Mouse (Mus musculus) thymus, postnatal 10 days (tissue): Measurements from ENCODE around the gene Olfr981.
"Not testable (repeated sequence)": the region's sequence is repeated elsewhere in the genome, so short reads cannot be mapped to it uniquely, and the experiment has no call there.

Experiments
- DNase-seq, 2 experiments: peaks; one replicate each; pipeline ENCODE4 v3.0.0; 2021; ENCODE audit warnings: low spot score in 2 of 2

The Olfr981 gene

DNA sequence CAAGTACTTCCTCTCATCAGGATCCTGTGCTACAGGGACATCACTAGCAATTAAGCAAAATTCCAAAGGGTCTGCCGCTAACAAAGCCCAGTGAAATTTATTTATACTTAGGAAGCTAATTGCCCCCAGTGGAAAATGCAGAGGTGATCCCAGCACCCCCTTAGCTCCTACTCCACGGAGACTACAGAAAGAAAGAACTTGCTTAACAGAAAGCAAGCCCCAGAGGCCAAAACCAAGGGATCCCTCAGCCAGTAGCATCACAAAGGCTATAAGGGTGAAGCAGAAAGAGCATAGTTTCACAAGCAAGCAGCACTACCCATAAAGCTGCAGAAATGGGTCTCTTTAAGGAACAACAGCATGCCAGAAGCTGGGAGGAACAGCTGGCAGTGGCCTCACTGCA lies at the start of gene Olfr981:
Olfr981 (plus strand) TSS at position 301 of the 400 bp plus-strand sequence.
- no peak for DNase-seq

DNA sequence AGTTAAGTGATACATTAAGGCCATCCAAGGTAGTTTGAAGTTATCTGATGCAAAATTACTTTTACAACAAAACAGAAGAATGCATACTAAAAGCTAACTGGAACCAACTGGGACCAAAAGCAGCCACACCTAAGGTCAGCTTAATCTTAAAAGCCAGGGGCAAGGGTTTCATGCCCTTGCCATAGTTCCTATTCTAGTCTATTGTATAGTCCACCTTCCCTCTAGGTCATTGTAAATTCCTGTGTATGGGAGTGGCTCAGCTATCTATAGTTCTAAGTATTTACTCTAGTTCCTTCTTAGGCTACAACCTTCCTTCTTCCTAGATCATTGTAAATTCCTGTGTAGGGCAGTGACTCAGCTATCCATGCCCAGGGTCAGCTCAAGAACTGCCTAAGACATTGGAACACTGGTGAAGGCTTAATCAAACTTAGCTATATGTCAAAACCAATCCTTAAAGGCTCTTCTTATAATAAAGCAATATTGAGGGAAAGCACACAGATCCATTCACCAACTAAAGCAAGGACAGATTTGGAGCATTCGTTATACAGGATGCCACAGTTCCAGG lies 44.6 kb upstream of the Olfr981 start:
- DNase-seq: not testable (repeated sequence)

DNA sequence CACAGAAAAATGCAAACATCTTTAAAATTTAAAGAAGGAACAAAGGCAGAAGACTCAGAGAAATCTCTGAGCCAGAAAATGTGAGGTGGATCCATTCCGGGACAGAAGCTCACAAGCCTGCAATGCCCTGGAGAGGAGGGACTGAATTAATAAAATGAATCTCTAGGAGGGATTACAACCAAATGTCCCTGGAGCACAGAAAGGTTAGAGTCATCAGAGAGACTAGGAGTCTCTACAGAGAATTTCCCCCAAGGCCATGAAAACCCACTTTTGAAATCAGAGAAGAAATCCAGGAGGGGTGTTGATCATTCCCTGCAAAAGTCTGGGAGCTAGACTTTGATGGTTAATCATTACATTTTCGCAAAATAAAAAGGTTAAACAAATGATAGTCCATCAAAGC lies 29.5 kb upstream of the Olfr981 start, which contains the start of gene Olfr978:
Olfr978 (plus strand) TSS at position 301 of the 400 bp plus-strand sequence.
- no peak for DNase-seq

DNA sequence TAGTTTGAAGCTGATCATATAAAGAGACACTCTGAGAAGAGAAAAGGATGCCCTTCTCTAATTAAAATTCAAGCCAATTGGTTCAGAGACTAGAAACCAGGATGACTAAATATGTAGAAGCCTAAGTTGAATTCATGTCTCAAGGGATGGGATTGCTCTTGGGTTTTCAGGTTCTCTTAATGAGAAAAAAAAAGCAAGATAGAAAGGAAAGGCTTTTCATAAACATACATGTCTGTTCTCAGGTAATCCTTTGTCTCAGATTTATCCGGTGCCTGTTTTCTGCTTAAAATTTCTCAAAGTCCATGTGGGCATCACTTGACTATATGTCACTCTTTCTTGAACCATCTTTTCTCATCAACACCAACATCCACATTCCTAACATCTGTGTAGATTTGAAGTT lies 17.9 kb upstream of the Olfr981 start, which contains the start of gene Olfr979:
Olfr979 (minus strand) TSS at position 101 of the 400 bp plus-strand sequence.
- DNase-seq: no peak

DNA sequence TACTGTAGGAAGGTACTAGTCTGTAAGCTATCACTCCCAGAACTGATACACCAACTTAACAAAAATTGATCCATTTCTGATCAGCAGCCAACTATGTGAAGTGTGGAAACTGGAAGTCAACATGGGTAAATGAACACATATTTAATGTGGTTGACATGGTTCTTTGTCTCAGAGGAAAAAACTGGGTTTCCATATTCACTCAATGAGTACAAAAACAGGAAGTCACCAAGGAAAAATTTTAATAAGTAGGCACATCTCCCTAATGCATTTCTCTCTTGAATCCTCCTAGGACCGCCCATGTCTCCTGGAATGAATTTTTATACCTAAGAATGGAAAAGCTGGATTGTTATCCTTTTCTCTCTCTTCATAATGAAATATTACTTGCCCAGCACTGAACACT lies 11.8 kb upstream of the Olfr981 start, which contains the start of gene Olfr980:
Olfr980 (minus strand) TSS at position 101 of the 400 bp plus-strand sequence.
- DNase-seq: no peak

DNA sequence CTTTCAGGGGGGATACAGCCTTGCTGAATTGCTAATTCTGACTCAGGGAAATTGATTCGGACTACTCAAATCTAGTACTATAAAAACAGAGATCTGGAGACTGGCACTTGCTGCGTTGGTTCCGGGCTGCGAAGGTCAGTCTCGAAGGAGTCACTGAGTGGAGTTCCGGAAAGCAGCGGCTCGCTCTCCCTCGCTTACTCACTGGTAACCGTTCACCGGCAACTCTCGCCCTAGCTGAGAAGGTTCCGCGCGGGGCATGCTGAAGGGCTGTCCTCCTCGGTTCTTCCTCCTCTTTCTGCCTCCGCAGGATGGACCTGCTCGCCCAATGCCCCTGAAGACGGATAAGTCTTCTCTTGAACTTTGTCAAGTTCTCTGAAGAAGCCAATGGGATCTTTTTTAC lies 28.9 kb downstream of the Olfr981 start:
- DNase-seq: no peak

DNA sequence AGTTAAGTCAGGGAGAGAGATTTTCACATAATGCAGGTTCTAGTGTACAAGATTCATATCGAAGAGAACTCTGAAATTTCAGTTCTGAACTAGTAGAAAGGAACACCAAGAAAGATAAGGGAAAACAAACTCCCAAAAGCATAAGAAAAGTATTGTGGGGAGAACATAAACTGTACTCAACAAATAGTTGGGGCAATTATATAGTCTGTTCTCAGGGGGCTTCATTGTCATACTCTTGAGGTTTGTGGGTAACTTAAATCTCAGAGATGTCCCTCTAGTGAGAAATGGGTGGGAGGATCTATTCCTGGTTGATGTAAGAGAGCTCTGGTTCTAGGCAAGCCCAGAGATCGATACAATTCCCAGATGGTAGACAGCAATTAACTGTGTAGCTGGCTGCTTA lies 52.3 kb downstream of the Olfr981 start, which contains the start of gene Olfr982:
Olfr982 (plus strand) TSS at position 301 of the 400 bp plus-strand sequence.
- DNase-seq: no peak
